Mouse (Mus musculus) cerebellum, adult 2 months (tissue): ENCODE results near the gene Egfl6. TPM values are rescaled to one million over a fixed set of nuclear protein-coding genes. Genes with fewer than 3 reads are reported as not detected.

ENCODE experiments used
- DNase-seq, 2 experiments: peaks; one replicate each; pipeline ENCODE4 v3.0.0; 2021
- H3K27ac ChIP-seq: fragments of 200-500 bp; 2 replicates; pipeline ENCODE4 v1.5.1; 2012; ENCODE audit warnings: low read length, control low read depth, inconsistent platforms; ENCODE audit not compliant: insufficient read depth
- H3K27me3 ChIP-seq: fragments of 200-500 bp; 2 replicates; pipeline ENCODE4 v1.6.1; 2012; ENCODE audit warnings: inconsistent platforms, mild to moderate bottlenecking, low read length, moderate library complexity; ENCODE audit not compliant: control insufficient read depth, insufficient read depth
- H3K4me1 ChIP-seq: fragments of 200-500 bp; 2 replicates; pipeline ENCODE4 v1.6.1; 2011; ENCODE audit warnings: low read length; ENCODE audit not compliant: control insufficient read depth, insufficient read depth
- H3K4me3 ChIP-seq: fragments of 200-500 bp; replicated peaks from 2 replicates; pipeline ENCODE3; 2011; ENCODE audit warnings: mild to moderate bottlenecking, low read depth, low read length, control low read depth; ENCODE audit not compliant: insufficient read depth
- CTCF ChIP-seq: fragments of 200-500 bp; IDR thresholded peaks from 2 replicates; pipeline ENCODE4 v1.5.1; 2011; ENCODE audit warnings: low read depth, mild to moderate bottlenecking, control low read depth, low read length, moderate library complexity, borderline replicate concordance; ENCODE audit not compliant: insufficient read depth
- POLR2A ChIP-seq: fragments of 200-500 bp; IDR thresholded peaks from 2 replicates; pipeline ENCODE4 v1.6.1; 2011; ENCODE audit warnings: low read length, control low read depth, borderline replicate concordance; ENCODE audit not compliant: insufficient read depth
- WGBS: fragments of 180-500 bp; shearing (Covaris S2); methylation state at CpG from one replicate; pipeline ENCODE4 v1.1.7; 2018; 5-methylcytosine and 5-hydroxymethylcytosine counted together
- polyA plus RNA-seq: library from polyadenylated mRNA; depleted of rRNA; stranded (reverse); fragments of >200 nt; gene quantifications from 2 replicates; pipeline ENCODE4 v1.2.3, GENCODE M21; 2012; rRNA removed

The Egfl6 gene
- polyA plus RNA-seq: 1.2 and 2.0 TPM in 2 replicates

GRCm38 (mm10) chrX:166584947-166585824 lies at the start of gene Egfl6:
Gene Egfl6 (minus strand): TSS chrX:166585720.
- Histone ChIP-seq H3K4me3 (no peak within 1 kb of the TSS), H3K4me1 (peaks cover 2% of the 10 kb centered on the region; the same call in 1 of the 2 replicates), H3K27me3 (no peaks in the 10 kb centered on the region; the same call in 1 of the 2 replicates), H3K27ac (no peak within 1 kb of the TSS)
- TF ChIP-seq POLR2A: no peak
- no peak for TF ChIP-seq CTCF
- no peak for DNase-seq
- 5% methylated on average over 35 of the region's 39 CpGs for WGBS

- TF ChIP-seq POLR2A (no peak), CTCF (no peak)
- no peak for DNase-seq
- Histone ChIP-seq H3K4me1 (no peaks in the 10 kb centered on the region), H3K4me3 (no peak overlapping the region), H3K27me3 (no peaks in the 10 kb centered on the region), H3K27ac (no peak overlapping the region)
- 68% methylated on average over 3 of the region's 3 CpGs for WGBS
Measured at GRCm38 (mm10) chrX:166626866-166627570, 41.5 kb upstream of the Egfl6 start.

GRCm38 (mm10) chrX:166626174-166626573 lies 40.7 kb upstream of the Egfl6 start:
- WGBS: 36% methylated on average over 4 of the region's 4 CpGs
- no peaks in the 10 kb centered on the region for H3K27me3 ChIP-seq
- H3K4me3 ChIP-seq: no peak overlapping the region
- H3K4me1 ChIP-seq: no peaks in the 10 kb centered on the region
- DNase-seq: no peak
- H3K27ac ChIP-seq: no peak overlapping the region
- TF ChIP-seq CTCF (no peak), POLR2A (no peak)

- H3K4me3 ChIP-seq: no peak overlapping the region
- TF ChIP-seq POLR2A (no peak), CTCF (no peak)
- 45% methylated on average over 3 of the region's 3 CpGs for WGBS
- DNase-seq: no peak
- no peak overlapping the region for H3K27ac ChIP-seq
- no peaks in the 10 kb centered on the region for H3K4me1 ChIP-seq
- H3K27me3 ChIP-seq: no peaks in the 10 kb centered on the region
Measured at GRCm38 (mm10) chrX:166623176-166623575, 37.7 kb upstream of the Egfl6 start.

- no peak overlapping the region for H3K27ac ChIP-seq
- WGBS: 46% methylated on average over 9 of the region's 9 CpGs
- H3K4me3 ChIP-seq: no peak overlapping the region
- DNase-seq: peak in 1 of 2 experiments; percentile 1
- H3K4me1 ChIP-seq: no peaks in the 10 kb centered on the region
- no peaks in the 10 kb centered on the region for H3K27me3 ChIP-seq
- TF ChIP-seq POLR2A: no peak
- no peak for TF ChIP-seq CTCF
Measured at GRCm38 (mm10) chrX:166621560-166622301, 36.2 kb upstream of the Egfl6 start.

- Histone ChIP-seq H3K4me1 (no peaks in the 10 kb centered on the region), H3K27ac (no peak overlapping the region), H3K27me3 (no peaks in the 10 kb centered on the region), H3K4me3 (no peak overlapping the region)
- no peak for DNase-seq
- TF ChIP-seq POLR2A (no peak), CTCF (no peak)
- WGBS: 83% methylated on average over 6 of the region's 6 CpGs
Measured at GRCm38 (mm10) chrX:166620900-166621299, 35.4 kb upstream of the Egfl6 start.

GRCm38 (mm10) chrX:166619084-166619483 lies 33.6 kb upstream of the Egfl6 start:
- DNase-seq: no peak
- H3K27me3 ChIP-seq: no peaks in the 10 kb centered on the region
- H3K27ac ChIP-seq: no peak overlapping the region
- H3K4me3 ChIP-seq: no peak overlapping the region
- TF ChIP-seq POLR2A (no peak), CTCF (no peak)
- 80% methylated on average over 4 of the region's 4 CpGs for WGBS
- H3K4me1 ChIP-seq: no peaks in the 10 kb centered on the region
